Mouse (Mus musculus): ENCODE data around the gene Pgrmc2.

DNA sequence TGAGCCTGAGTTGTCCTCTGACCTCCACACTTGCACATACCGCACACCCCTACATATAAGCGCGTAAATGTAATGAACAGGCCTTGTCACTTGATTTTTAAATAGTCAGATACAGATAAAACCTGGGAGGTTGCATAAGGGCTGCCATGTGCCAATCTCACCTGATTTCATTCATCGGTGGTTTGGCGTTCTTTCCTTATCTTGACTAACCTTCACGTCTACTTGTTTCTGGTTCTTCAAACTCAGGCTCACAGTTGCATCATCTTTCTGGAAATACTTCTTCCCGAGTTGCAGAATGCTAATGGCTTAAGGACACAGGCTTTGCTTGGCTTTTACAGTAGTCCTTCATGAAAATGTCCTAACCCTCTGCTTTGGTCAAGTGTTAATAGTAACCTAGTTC lies 62.2 kb downstream of the Pgrmc2 start:
- TF ChIP-seq CTCF (conservative IDR thresholded peaks at IDR 0.05; ENCODE audit: insufficient read depth, insufficient read length, low read depth, low read length) (no peak), POLR2A (IDR thresholded peaks at IDR 0.05; ENCODE audit: low read depth, low read length) (no peak)
